Mouse (Mus musculus): Measurements from ENCODE around the gene Dock1. TPM values are rescaled to one million over a fixed set of nuclear protein-coding genes. Genes with fewer than 3 reads are reported as not detected.

The Dock1 gene
- 33.4 and 36.4 TPM in 2 replicates for polyA plus RNA-seq (2015; fragmentation: Nextera tagmentation; extraction: Ambion mirVana)

DNA sequence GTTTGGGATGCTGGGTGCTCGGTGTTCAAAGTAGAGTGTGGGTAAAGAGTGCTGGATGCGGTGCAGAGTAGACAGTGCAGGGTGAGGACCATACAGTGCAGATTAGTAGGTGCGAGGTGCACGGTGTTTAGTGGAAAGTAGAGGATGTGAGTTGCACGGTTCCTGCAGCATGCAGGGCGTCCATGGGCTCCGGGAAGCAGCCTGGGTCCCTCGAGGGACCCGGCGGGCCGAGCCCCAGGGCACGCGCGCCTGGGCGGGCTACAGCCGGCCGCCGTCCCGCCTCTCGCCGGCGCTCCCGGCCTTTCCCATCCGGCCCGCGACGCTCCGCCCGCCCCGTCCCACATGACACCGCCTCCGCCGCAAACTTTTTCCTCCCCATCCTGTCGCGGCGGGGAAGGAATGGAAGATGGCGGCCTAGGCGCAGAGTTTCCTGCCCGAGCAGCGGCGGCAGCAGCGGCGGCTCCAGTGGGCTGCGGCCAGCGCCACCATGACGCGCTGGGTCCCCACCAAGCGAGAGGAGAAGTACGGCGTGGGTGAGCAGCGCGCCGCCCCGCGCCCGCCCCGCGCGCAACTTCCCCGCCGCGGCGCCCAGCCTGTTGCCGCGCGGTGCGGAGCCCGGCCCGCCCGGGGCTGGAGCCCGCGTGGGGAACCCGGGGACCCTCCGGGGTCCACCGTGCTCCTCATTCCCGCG lies at the start of gene Dock1:
Dock1 (plus strand) TSS at position 343 of the 691 bp plus-strand sequence.
- H3K9me3 ChIP-seq, result no peaks in the 10 kb centered on the region
- peak within 1 kb of the TSS; percentile 77 for H3K9ac ChIP-seq
- H3K4me2 ChIP-seq, result peak within 1 kb of the TSS; percentile 78
- no peaks in the 10 kb centered on the region for H3K36me3 ChIP-seq
- WGBS, result 1% methylated on average over 75 of the region's 77 CpGs
- H3K27me3 ChIP-seq, result no peaks in the 10 kb centered on the region
- peaks cover 43% of the 10 kb centered on the region for H3K4me1 ChIP-seq
- peak; percentile 83 for ATAC-seq (ENCODE audit: insufficient number of reproducible peaks, low FRiP score, low TSS enrichment, low read depth)
- peak within 1 kb of the TSS; percentile 92 for H3K27ac ChIP-seq
- peak within 1 kb of the TSS; percentile 75 for H3K4me3 ChIP-seq

DNA sequence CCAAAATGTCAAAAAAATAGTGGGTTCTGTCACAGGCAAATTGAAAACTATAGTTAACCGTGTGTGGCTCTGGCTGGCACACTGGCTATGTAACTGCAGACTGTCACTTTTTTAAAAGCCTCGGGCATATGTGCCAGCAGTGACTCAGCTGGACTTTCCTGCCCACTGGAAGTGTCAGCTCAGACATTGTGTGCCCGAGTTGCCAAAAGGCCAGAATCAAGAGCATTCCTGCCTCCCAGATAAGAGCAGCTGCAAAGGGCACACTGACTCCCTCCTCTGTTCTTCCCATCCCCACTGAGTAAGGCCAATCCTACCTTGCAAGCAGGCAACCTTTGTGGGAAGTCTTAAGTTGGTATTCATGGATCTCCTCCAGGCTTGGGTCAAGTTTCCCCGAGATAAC lies 42.5 kb upstream of the Dock1 start:
- no peak overlapping the region for H3K9ac ChIP-seq
- no peak for ATAC-seq (ENCODE audit: insufficient number of reproducible peaks, low FRiP score, low TSS enrichment, low read depth)
- 84% methylated on average over 4 of the region's 4 CpGs for WGBS

DNA sequence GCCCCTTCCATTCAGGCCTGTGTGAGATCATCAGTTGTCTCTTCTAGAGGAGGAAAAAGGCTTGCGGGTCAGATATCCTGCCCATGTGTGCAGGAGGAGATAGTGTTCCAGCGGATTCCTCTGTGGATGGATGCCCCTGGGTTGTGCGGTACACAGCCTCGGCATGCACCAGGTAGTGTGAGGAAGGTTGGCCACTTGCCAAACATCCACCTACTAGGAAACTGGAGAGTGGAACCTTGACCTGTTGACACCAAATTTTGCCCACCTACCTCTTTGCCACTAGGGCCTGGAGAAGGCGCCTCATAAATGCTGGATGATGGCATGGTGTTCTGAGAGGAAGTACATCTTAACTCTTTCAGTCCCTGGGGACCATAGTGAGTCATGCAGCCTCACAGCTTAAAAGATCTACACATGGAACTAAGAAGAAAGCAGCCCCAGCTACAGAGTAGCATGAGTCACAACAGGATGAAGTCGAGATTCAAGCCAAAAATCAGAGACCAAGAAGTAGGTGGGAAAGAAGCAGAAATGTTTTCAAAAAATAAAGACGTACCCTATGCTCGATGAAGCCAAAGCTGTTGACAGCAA lies 20.1 kb upstream of the Dock1 start:
- H3K4me2 ChIP-seq, result no peak overlapping the region

More for the DNA sequence above, 42.5 kb upstream of the Dock1 start:
- Histone ChIP-seq H3K9me3 (no peaks in the 10 kb centered on the region), H3K36me3 (no peaks in the 10 kb centered on the region), H3K4me2 (no peak overlapping the region), H3K4me3 (no peak overlapping the region), H3K27me3 (no peaks in the 10 kb centered on the region), H3K27ac (no peak overlapping the region), H3K4me1 (no peaks in the 10 kb centered on the region)

DNA sequence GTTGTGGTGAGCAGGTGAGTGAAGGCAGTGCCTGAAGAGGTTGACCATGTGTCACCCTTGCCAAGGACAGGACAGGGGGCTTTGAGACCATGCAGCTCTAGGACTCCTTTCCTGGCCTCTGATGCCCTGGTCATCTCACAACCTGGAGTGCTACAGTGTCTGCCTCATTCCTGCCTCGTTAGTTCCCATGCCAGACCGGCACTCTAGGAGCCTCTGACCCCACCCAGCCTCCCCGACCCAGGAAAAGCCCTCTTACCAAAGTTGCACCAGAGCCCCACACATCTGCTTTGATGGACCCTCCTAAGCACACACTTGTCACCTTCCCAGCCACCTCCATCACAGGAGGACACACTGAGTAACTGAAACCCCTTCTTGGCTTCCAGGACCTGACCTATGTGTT lies 19.4 kb upstream of the Dock1 start:
- no peak overlapping the region for H3K9ac ChIP-seq
- no peaks in the 10 kb centered on the region for H3K27me3 ChIP-seq
- H3K4me1 ChIP-seq, result no peaks in the 10 kb centered on the region
- no peaks in the 10 kb centered on the region for H3K36me3 ChIP-seq
- H3K4me3 ChIP-seq, result no peak overlapping the region
- ATAC-seq (ENCODE audit: insufficient number of reproducible peaks, low FRiP score, low TSS enrichment, low read depth), result no peak
- WGBS, result 64% methylated on average over 3 of the region's 3 CpGs
- H3K9me3 ChIP-seq, result no peaks in the 10 kb centered on the region
- H3K27ac ChIP-seq, result no peak overlapping the region
- H3K4me2 ChIP-seq, result no peak overlapping the region

More for the DNA sequence above, 20.1 kb upstream of the Dock1 start:
- Histone ChIP-seq H3K9me3 (no peaks in the 10 kb centered on the region), H3K27ac (no peak overlapping the region), H3K27me3 (no peaks in the 10 kb centered on the region), H3K9ac (no peak overlapping the region), H3K4me1 (no peaks in the 10 kb centered on the region), H3K36me3 (no peaks in the 10 kb centered on the region), H3K4me3 (no peak overlapping the region)
- peak; percentile 63; the same call in 1 of the 2 replicates for ATAC-seq (ENCODE audit: insufficient number of reproducible peaks, low FRiP score, low TSS enrichment, low read depth)
- 75% methylated on average over 8 of the region's 8 CpGs for WGBS

DNA sequence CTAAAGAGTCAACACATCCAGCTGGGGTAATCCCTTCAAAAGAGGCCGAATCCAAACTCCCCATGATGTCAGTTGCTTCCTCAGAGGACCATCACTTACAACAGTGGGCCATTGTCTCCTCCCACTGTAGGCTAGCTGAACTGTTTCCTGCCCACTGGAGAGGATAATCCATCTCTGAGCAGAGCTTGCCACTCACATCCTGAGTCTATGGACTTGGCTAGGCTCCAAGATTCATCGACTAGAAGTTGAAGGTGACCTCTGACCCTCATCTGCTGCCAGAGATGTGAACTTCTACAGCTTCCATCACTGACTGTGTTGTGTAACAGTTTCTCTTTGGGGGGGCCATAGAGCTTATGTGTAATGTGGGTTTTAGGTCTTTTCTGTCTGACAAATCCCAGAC lies 7.2 kb upstream of the Dock1 start:
- Histone ChIP-seq H3K9ac (no peak overlapping the region), H3K4me1 (no peaks in the 10 kb centered on the region), H3K36me3 (no peaks in the 10 kb centered on the region), H3K9me3 (peaks cover 3% of the 10 kb centered on the region; the same call in 1 of the 2 replicates), H3K4me3 (no peak overlapping the region), H3K27ac (no peak overlapping the region), H3K4me2 (no peak overlapping the region), H3K27me3 (no peaks in the 10 kb centered on the region)
- 33% methylated on average over 2 of the region's 2 CpGs for WGBS
- ATAC-seq (ENCODE audit: insufficient number of reproducible peaks, low FRiP score, low TSS enrichment, low read depth), result no peak

DNA sequence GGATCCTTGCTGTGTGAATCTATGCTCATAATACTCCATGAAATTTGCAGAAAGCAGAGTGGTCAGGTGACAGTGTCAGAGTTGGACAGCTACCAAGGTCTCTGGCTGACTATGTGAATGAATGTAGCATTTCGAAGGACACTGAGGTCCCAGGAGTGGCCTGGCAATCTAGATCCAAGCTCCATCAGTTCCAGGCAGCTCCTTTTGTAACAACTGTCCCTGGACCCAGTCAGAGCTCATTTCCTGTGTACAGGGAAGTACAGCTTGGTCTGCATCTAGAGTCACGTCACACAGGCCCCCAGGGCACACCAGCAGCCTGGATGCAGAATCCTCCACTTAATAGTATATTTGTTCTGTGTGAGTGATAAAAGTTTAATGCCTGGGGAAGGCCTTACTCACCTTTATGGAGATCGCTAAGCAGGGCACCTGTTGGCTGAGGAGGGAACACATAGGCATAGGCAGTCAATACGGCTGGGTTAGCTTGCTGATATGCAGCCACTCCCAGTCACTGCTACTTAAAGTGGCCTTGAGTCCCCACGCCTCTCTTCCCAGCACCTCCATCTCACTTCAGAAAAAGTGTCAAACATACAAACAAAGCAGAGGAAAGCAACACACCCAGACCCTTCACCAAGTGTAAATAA lies 4.7 kb upstream of the Dock1 start:
- H3K4me2 ChIP-seq, result no peak overlapping the region
- no peak overlapping the region for H3K4me3 ChIP-seq
- ATAC-seq (ENCODE audit: insufficient number of reproducible peaks, low FRiP score, low TSS enrichment, low read depth), result no peak
- H3K4me1 ChIP-seq, result peaks cover 9% of the 10 kb centered on the region
- no peaks in the 10 kb centered on the region for H3K27me3 ChIP-seq
- H3K36me3 ChIP-seq, result no peaks in the 10 kb centered on the region
- no peaks in the 10 kb centered on the region for H3K9me3 ChIP-seq
- WGBS, result 63% methylated on average over 5 of the region's 5 CpGs
- H3K27ac ChIP-seq, result no peak overlapping the region
- no peak overlapping the region for H3K9ac ChIP-seq

DNA sequence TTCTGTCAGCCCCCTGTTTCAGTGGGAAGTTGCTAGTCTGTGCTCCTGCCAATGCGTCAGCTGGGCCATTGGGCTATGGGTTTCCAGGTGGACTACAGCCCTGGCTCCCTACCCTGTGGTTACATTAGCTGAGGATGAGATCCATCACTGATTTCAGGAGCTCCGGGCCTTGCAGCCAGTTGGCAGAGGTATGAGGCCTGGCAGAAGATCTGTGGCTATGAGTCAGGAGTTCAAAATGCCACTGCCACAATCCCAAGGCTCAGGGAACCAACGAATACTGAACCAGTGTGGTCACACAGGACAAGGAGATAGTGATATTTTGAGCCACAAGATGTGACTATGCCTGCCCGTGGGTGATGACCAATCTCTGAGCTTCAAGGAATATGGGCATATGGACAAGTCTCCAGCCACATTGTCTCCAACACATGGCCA lies 3.2 kb upstream of the Dock1 start:
- WGBS, result 85% methylated on average over 4 of the region's 4 CpGs
- no peak overlapping the region for H3K9ac ChIP-seq
- no peak for ATAC-seq (ENCODE audit: insufficient number of reproducible peaks, low FRiP score, low TSS enrichment, low read depth)

DNA sequence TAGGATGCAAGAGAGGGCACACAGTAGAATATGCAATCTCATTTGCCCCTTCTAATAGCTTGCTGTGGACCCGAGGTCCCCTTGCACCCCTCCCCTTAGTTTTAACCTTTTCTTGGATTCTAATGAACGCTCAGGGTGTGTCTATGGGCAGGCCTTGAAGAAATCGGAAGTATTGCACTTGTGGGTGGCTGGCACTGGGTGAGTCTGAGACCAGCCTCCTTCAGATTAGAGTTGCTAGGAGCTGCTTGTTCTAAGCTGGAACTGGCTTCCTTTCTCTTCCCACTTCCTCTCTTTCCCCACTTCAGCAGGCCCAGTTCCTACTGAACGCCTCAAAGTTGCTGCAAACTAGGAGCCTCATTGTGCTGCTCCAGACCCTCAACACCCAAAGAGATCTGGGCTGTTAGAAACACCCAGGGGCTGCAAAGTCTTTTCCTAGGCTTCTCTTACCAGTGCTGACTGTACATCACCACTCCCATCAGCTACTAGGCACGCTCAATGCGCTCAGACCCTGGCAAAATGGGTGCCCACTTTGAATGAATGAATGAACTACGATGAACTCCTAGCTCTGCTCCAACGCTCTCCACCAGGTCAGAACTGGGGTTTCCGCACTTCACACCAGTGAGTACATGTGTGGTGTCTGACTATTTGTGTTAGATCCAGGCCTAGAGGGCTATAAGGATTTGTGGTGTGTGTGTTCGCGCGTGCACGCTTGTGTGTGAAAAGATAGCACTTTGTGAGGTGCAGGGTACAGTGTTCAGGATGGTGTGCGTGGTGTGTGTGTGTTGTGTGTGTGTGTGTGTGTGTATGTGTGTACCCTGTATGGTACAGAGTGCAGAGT lies 761 bp upstream of the Dock1 start:
- no peak for ATAC-seq (ENCODE audit: insufficient number of reproducible peaks, low FRiP score, low TSS enrichment, low read depth)
- 91% methylated on average over 14 of the region's 14 CpGs for WGBS
- peaks cover 41% of the 10 kb centered on the region for H3K4me1 ChIP-seq

More for the DNA sequence above, 3.2 kb upstream of the Dock1 start:
- no peaks in the 10 kb centered on the region for H3K9me3 ChIP-seq
- no peaks in the 10 kb centered on the region for H3K36me3 ChIP-seq
- H3K4me3 ChIP-seq, result no peak overlapping the region
- no peak overlapping the region for H3K4me2 ChIP-seq
- H3K4me1 ChIP-seq, result peaks cover 20% of the 10 kb centered on the region
- no peak overlapping the region for H3K27ac ChIP-seq
- H3K27me3 ChIP-seq, result no peaks in the 10 kb centered on the region

DNA sequence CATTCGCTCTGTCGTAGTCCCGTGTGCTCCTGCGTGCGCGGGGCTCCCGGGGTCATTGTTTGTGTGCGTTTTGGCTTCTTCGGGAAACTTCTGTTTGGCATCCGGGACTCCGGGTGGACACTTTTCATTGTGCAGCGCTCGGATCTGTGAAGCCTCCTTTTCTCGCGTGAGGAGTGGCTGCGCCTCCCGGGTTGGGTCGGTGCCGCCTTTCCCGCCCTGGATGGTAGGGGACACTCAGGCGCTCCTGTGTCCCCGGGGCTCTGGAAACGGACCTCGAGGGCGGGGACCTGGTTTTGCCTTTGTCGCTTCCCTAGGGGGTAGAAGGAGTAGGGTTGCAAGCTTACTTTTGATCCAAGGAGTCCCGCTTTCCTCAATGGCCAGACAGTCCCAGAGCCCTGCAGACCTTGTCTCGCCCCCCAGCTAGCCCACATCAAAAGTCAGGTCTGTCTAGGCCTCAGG lies 578 bp downstream of the Dock1 start:
- Histone ChIP-seq H3K4me3 (peak overlapping the region; percentile 75), H3K9me3 (no peaks in the 10 kb centered on the region), H3K4me1 (peaks cover 45% of the 10 kb centered on the region), H3K36me3 (no peaks in the 10 kb centered on the region), H3K9ac (peak overlapping the region; percentile 77), H3K27ac (peak overlapping the region; percentile 92), H3K27me3 (no peaks in the 10 kb centered on the region), H3K4me2 (peak overlapping the region; percentile 78)
- 0 out of 2 replicates have a peak, but pooled peaks have one; percentile 4 for ATAC-seq (ENCODE audit: insufficient number of reproducible peaks, low FRiP score, low TSS enrichment, low read depth)
- WGBS, result under 1% methylated on average over 28 of the region's 28 CpGs

More for the DNA sequence above, 761 bp upstream of the Dock1 start:
- Histone ChIP-seq H3K27me3 (no peaks in the 10 kb centered on the region), H3K4me3 (peak overlapping the region; percentile 75), H3K36me3 (no peaks in the 10 kb centered on the region), H3K9ac (no peak overlapping the region), H3K4me2 (peak overlapping the region; percentile 78), H3K27ac (peak overlapping the region; percentile 92), H3K9me3 (no peaks in the 10 kb centered on the region)

DNA sequence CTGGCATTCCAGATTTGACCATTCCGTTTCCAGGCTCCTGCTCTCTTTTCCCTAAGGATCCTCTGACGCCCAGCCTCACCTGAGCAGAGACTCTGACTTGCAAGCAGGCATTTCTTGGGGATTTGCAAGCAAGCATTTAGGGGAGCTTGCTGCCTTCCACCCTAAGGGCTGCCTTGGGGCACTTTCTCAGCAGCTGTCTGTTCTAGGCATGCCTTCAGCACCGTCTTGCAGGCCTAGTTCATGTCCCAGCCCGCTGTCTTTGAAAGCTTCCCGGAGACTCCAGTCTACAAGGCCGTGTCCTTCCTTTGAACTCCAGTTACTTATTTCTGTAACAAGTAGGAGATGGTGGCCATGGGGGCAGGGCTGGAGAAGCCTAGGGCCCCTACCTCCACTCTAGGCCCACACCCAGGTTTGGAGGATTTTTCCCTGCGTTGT lies 1.0 kb downstream of the Dock1 start:
- Histone ChIP-seq H3K4me1 (peaks cover 45% of the 10 kb centered on the region), H3K27ac (peak overlapping the region; percentile 92), H3K4me3 (peak overlapping the region; percentile 75), H3K36me3 (no peaks in the 10 kb centered on the region), H3K9me3 (no peaks in the 10 kb centered on the region), H3K27me3 (no peaks in the 10 kb centered on the region), H3K9ac (peak overlapping the region; percentile 77), H3K4me2 (peak overlapping the region; percentile 78)
- no peak for ATAC-seq (ENCODE audit: insufficient number of reproducible peaks, low FRiP score, low TSS enrichment, low read depth)
- WGBS, result 6% methylated on average over 7 of the region's 7 CpGs

DNA sequence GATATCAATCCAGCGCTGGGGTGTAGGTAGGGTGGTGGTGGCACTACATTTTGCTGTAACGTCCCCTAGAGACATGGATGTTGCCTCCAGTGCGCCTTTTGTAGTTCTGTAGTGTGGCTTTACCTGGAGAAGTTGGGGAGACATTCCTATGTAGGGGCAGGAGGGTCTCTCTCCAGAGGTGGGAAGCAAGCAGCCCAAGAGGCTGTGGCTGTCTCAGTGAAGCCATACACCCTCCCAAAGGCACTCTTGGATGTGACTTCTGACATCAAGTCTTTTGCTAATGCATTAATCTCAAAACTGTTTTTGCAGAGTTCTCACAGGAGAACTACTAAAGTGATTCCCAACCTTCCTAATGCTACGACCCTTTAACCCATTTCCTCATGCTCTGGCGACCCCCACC lies 2.7 kb downstream of the Dock1 start:
- no peak for ATAC-seq (ENCODE audit: insufficient number of reproducible peaks, low FRiP score, low TSS enrichment, low read depth)
- no peak overlapping the region for H3K27ac ChIP-seq
- peaks cover 51% of the 10 kb centered on the region for H3K4me1 ChIP-seq
- no peak overlapping the region for H3K4me2 ChIP-seq
- H3K36me3 ChIP-seq, result no peaks in the 10 kb centered on the region
- no peak overlapping the region for H3K4me3 ChIP-seq
- no peak overlapping the region for H3K9ac ChIP-seq
- H3K27me3 ChIP-seq, result no peaks in the 10 kb centered on the region
- no peaks in the 10 kb centered on the region for H3K9me3 ChIP-seq
- 75% methylated on average over 5 of the region's 5 CpGs for WGBS

Measured in limb, embryonic 15.5 days (tissue).